Mouse (Mus musculus): ENCODE data around the gene Nudt21.
A peak's percentile ranks its signal among the peaks of the same experiment; 100 is the strongest.

Gene Nudt21

GRCm38 (mm10) chr8:93998961-93999360 is 37.9 kb downstream of the Nudt21 start:
- no peak for DNase-seq (ENCODE audit: low spot score)

GRCm38 (mm10) chr8:93989739-93990138 is 47.1 kb downstream of the Nudt21 start:
- no peak for DNase-seq (ENCODE audit: low spot score)

- DNase-seq (ENCODE audit: low spot score), result no peak
Observed at GRCm38 (mm10) chr8:93984731-93985130, 52.1 kb downstream of the Nudt21 start.

DNA sequence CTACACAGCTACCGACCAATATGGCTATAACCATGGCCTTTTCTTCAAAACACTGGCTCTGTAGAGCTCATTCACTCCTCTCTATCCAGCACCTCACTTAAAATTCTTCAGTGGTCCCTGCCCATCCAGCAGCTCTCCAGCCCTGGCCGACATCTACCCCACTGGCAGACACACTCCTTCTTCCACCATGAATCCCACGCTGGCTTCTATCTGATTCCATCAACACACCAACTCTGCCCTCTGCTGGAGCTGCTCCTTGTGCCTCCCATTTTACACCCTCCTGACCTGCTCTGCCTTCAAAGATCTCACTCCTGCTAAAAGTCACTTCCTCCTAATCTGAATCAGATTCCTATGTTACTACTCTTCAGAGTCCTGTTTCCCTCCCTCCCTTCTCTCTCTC is 53.0 kb downstream of the Nudt21 start:
- DNase-seq (ENCODE audit: low spot score), result peak; percentile 29

DNA sequence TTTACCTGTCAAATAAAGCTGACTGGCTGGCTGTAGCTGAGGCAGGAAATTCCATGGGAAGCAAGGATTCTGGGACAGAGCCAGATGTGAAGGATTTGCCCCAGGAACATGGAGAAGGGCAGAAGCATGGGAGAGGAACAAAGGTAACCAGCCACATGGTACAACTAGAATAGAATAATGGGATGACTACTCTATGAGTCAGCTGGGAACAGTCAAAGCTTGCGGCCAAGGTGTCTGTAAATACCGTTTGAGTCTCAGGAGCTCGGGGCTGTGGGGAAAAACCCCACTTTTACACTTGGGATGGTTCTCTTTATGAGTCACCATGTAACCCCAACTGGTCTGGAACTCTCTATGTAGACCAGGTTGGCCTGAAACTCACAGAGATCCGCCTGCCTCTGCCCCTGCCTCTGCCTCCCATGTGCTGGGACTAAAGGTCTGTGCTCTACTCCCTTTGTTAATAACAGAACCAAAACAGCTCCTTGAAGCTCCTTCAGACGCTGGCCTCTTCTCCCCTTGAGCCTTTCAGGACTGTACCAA is 55.1 kb downstream of the Nudt21 start:
- no peak for DNase-seq (ENCODE audit: low spot score)

- no peak for DNase-seq (ENCODE audit: low spot score)
Observed at GRCm38 (mm10) chr8:93980141-93980540, 56.7 kb downstream of the Nudt21 start.

DNA sequence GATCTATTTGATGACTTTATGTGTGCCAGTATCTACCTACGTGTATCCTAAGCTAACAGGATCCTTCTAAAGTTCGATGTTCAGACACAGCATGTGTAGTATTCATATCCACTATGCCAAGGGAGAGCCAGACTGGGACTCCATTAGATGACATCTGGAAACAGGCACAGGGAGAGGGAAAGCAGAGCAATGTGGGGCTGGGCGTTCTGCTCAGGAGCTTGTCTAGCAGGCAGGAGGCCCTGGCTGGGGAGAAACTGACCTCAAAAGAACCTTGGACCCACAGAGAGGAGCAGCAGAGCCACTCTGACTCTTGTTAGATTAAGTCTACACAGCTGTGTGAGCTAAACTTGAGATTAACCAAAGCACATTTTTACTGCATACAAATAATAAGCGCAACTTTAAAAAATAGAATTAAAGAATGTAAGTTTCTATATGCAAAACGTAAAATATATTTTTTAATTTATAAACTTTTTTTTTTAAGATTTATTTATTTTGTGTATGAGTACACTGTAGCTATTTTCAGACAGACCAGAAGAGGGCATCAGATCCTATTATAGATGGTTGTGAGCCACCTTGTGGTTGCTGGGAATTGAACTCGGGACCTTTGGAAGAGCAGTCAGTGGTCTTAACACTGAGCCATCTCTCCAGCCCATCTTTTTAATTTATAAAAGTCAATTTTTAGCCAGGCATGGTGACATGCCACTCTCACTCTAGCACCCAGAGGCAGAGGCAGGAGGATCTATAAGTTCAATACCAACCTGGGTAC is 60.2 kb downstream of the Nudt21 start:
- DNase-seq (ENCODE audit: low spot score), result no peak

GRCm38 (mm10) chr8:93975358-93975757 is 61.5 kb downstream of the Nudt21 start:
- no peak for DNase-seq (ENCODE audit: low spot score)

DNA sequence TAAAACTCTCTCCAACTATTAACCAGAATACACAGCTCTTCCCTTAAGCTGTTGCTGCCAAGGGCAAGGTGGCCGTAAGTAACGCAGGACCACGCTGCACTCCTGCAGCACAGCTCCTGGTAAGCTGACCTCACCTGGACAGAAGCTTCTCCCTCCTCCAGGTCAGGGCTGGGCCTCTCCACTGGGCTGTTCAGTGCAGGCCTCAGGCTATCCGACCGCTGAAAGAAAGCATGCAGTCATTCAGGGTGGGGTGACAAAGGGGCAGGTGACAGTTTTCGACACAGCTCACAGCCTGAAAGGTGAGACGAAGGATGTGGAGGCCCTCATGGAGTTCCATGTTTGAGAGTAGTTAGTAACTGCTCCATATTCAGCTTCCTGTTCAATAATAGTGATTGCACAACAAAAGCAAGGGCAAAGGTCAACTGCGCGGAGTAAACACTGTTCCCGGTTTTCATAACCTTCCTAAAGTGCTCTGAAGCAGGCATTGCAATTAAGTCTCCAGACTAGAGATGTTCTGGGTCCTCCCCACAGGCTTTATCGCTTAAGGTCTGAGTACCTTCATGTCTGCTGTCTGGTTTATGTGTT is 62.1 kb downstream of the Nudt21 start:
- no peak for DNase-seq (ENCODE audit: low spot score)

- no peak for DNase-seq (ENCODE audit: low spot score)
Observed at GRCm38 (mm10) chr8:93973831-93974375, 62.9 kb downstream of the Nudt21 start.

- DNase-seq (ENCODE audit: low spot score), result no peak
Observed at GRCm38 (mm10) chr8:93972971-93973734, 63.7 kb downstream of the Nudt21 start.

DNA sequence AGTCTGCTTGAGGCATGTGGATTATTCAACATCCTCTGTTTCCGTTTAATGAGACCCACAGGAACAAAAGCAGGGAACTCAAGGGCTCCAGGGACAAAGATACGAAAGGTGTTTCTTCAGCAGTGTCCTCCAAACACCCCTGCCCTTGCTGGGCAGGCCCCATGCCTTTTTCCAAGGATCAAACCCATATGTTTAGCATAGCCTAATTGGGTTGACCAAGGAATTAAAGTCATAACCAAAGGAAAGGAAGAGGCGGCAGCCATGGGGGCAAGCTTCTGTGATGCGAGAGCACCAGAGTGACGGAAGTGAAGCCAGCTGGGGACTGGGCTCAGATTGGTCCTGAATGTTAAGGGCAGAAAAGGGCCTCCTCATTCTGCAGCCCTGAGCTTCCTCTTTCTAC is 64.6 kb downstream of the Nudt21 start:
- DNase-seq (ENCODE audit: low spot score), result no peak

GRCm38 (mm10) chr8:93971451-93971850 is 65.4 kb downstream of the Nudt21 start:
- no peak for DNase-seq (ENCODE audit: low spot score)

- DNase-seq (ENCODE audit: low spot score), result no peak
Observed at GRCm38 (mm10) chr8:93969626-93970340, 67.0 kb downstream of the Nudt21 start.

DNA sequence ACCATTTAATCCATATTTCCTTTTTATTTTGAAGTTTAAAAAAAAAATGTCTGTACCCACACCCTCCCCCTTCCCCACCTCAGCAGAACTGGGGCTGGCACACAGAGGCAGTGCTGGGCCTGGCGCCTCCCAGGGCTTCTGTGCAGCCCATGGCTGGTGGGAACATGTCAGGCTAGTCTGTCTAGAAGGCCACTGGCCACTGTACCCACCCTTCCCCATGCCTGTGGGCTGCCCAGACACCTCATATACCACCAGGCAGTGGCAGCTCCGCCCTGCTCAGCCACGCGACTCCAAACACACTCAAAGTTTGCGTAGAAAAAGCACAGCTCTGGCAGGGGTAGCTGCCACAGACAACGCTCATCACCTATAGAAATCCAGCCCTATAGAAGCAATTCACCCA is 68.5 kb downstream of the Nudt21 start:
- DNase-seq (ENCODE audit: low spot score), result no peak

Data from layer of hippocampus, adult 9-10 months (tissue).